Mouse (Mus musculus) ES-E14 (cell line): ENCODE measurements around the gene 2410004P03Rik. TPM values are rescaled to one million over a fixed set of nuclear protein-coding genes. Genes with fewer than 3 reads are reported as not detected.

ENCODE experiments used
- DNase-seq: peaks from one replicate; pipeline ENCODE4 v3.0.0-alpha.2; 2013; ENCODE audit warnings: low read depth, low spot score
- H3K27ac ChIP-seq: 2 replicates; pipeline ENCODE4 v1.5.1; 2012; ENCODE audit warnings: low read depth, mild to moderate bottlenecking, low read length, moderate library complexity, mixed read lengths; ENCODE audit not compliant: poor library complexity, insufficient read depth, severe bottlenecking
- H3K36me3 ChIP-seq: 2 replicates; pipeline ENCODE4 v1.6.1; 2012; ENCODE audit warnings: mild to moderate bottlenecking, low read length, moderate library complexity, mixed read lengths; ENCODE audit not compliant: control insufficient read depth, poor library complexity, insufficient read depth, severe bottlenecking
- H3K4me1 ChIP-seq, 2 experiments: fragments of 150-350 bp in 1 of 2; sonication (generic) in 1 of 2; 2 replicates each; pipeline ENCODE4 v1.6.1; 2012; ENCODE audit warnings: low read length in 2 of 2, mild to moderate bottlenecking in 1 of 2, mixed read lengths in 1 of 2; ENCODE audit not compliant: control insufficient read depth in 2 of 2, insufficient read depth in 2 of 2, poor library complexity in 1 of 2
- H3K4me3 ChIP-seq, 2 experiments: fragments of 150-350 bp in 1 of 2; sonication (generic) in 1 of 2; 2 replicates each; pipeline ENCODE4 v1.5.1; 2012; ENCODE audit warnings: low read length in 2 of 2, low read depth in 1 of 2, mild to moderate bottlenecking in 1 of 2, mixed read lengths in 1 of 2; ENCODE audit not compliant: insufficient read depth in 1 of 2, poor library complexity in 1 of 2, severe bottlenecking in 1 of 2
- H3K9ac ChIP-seq: 2 replicates; pipeline ENCODE4 v1.6.1; 2012; ENCODE audit warnings: low read depth, mild to moderate bottlenecking, low read length, mixed read lengths; ENCODE audit not compliant: poor library complexity, insufficient read depth, severe bottlenecking
- H3K9me3 ChIP-seq: fragments of 150-350 bp; sonication (generic); 2 replicates; pipeline ENCODE4 v1.6.1; 2012; ENCODE audit warnings: low read depth, mild to moderate bottlenecking, low read length; ENCODE audit not compliant: control insufficient read depth, insufficient read depth
- CHD2 ChIP-seq: IDR thresholded peaks from 2 replicates; pipeline ENCODE4 v1.6.1; 2014; ENCODE audit warnings: mild to moderate bottlenecking, low read depth, low read length, inconsistent platforms
- HCFC1 ChIP-seq: IDR thresholded peaks from 2 replicates; pipeline ENCODE4 v1.6.1; 2012; ENCODE audit warnings: low read length, inconsistent platforms, borderline replicate concordance; ENCODE audit not compliant: insufficient read depth
- MAFK ChIP-seq: IDR thresholded peaks from 2 replicates; pipeline ENCODE4 v1.6.1; 2014; ENCODE audit warnings: mild to moderate bottlenecking, low read depth, low read length, inconsistent platforms; ENCODE audit not compliant: insufficient read depth
- ZC3H11A ChIP-seq: IDR thresholded peaks from 2 replicates; pipeline ENCODE4 v1.6.1; 2012; ENCODE audit warnings: low read depth, mild to moderate bottlenecking, inconsistent platforms, low read length, borderline replicate concordance
- ZNF384 ChIP-seq: IDR thresholded peaks from 2 replicates; pipeline ENCODE4 v1.6.1; 2012; ENCODE audit warnings: low read depth, low read length, inconsistent platforms
- in situ Hi-C, 2 experiments: fragments of 600-800 bp; cut with MboI; formaldehyde crosslinking; loops; one replicate each; pipeline ENCODE4 v1.15.1; 2025; ENCODE audit warnings: low sequenced_read_pairs in 2 of 2, inconsistent platforms in 1 of 2; ENCODE audit not compliant: unreplicated experiment in 2 of 2
- total RNA-seq: library from RNA; depleted of rRNA; stranded (reverse); fragments of 300-350 nt; gene quantifications from 2 replicates; pipeline ENCODE4 v1.2.3, GENCODE M21; 2012

2410004P03Rik gene
- total RNA-seq, 1 experiment, result 0.40 TPM

GRCm38 (mm10) chr12:16996886-16997462, 14.6 kb downstream of the 2410004P03Rik start:
- Histone ChIP-seq H3K4me3 (no peak overlapping the region), H3K9me3 (no peaks in the 10 kb centered on the region), H3K36me3 (peaks cover 9% of the 10 kb centered on the region), H3K4me1 (peaks cover 5 to 23% of the 10 kb centered on the region in 2 experiments; a peak in 3 of 4 replicates), H3K27ac (no peak overlapping the region), H3K9ac (no peak overlapping the region)
- in situ Hi-C loops, result no loop called here
- DNase-seq, result no peak
- TF ChIP-seq HCFC1 (no peak), CHD2 (no peak), ZNF384 (no peak), MAFK (no peak), ZC3H11A (no peak)

- H3K4me3 ChIP-seq, result no peak overlapping the region
- H3K4me1 ChIP-seq, result peaks cover 4 to 20% of the 10 kb centered on the region in 2 experiments; a peak in 3 of 4 replicates
- in situ Hi-C loops, result no loop called here
- DNase-seq, result no peak
- no peaks in the 10 kb centered on the region for H3K9me3 ChIP-seq
- TF ChIP-seq CHD2, result no peak
- no peak for TF ChIP-seq ZC3H11A
- TF ChIP-seq HCFC1, result no peak
- TF ChIP-seq MAFK, result no peak
- no peak for TF ChIP-seq ZNF384
- H3K27ac ChIP-seq, result no peak overlapping the region
- peaks cover 9% of the 10 kb centered on the region for H3K36me3 ChIP-seq
- H3K9ac ChIP-seq, result no peak overlapping the region
These were observed 15.2 kb downstream of the 2410004P03Rik start for GRCm38 (mm10) chr12:16996281-16996680.

- Histone ChIP-seq H3K27ac (no peak overlapping the region), H3K9me3 (no peaks in the 10 kb centered on the region), H3K4me3 (no peak overlapping the region), H3K9ac (no peak overlapping the region), H3K36me3 (peaks cover 10% of the 10 kb centered on the region), H3K4me1 (peaks cover 4 to 15% of the 10 kb centered on the region in 2 experiments; a peak in 3 of 4 replicates)
- in situ Hi-C loops, result no loop called here
- no peak for DNase-seq
- TF ChIP-seq HCFC1 (no peak), MAFK (no peak), ZC3H11A (no peak), ZNF384 (no peak), CHD2 (no peak)
These were observed 17.2 kb downstream of the 2410004P03Rik start for GRCm38 (mm10) chr12:16994291-16994690.

DNA sequence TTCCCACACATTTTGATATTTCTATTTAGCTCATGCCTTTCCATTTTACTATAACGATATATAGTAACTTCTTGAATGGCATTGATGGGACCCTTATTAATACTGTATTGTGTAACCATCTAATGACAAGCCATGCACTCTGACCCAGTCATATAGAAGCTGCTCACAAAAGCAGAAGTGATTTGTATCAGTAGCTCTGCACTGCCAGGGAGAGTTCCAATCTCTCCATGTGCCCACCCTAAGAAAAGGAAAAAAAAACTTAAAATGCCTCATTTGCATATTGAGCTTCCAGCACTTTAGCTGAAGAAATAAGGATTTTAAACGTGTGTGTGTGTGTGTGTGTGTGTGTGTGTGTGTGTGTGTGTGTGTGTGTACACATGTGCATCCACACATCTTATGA, 19.2 kb downstream of the 2410004P03Rik start:
- Histone ChIP-seq H3K36me3 (peaks cover 11% of the 10 kb centered on the region), H3K27ac (no peak overlapping the region), H3K9ac (no peak overlapping the region), H3K9me3 (no peaks in the 10 kb centered on the region), H3K4me1 (no peaks in the 10 kb centered on the region), H3K4me3 (no peak overlapping the region)
- no peak for TF ChIP-seq MAFK
- no peak for TF ChIP-seq ZNF384
- TF ChIP-seq HCFC1, result no peak
- TF ChIP-seq CHD2, result no peak
- no peak for TF ChIP-seq ZC3H11A
- in situ Hi-C loops, result no loop called here
- DNase-seq, result no peak

DNA sequence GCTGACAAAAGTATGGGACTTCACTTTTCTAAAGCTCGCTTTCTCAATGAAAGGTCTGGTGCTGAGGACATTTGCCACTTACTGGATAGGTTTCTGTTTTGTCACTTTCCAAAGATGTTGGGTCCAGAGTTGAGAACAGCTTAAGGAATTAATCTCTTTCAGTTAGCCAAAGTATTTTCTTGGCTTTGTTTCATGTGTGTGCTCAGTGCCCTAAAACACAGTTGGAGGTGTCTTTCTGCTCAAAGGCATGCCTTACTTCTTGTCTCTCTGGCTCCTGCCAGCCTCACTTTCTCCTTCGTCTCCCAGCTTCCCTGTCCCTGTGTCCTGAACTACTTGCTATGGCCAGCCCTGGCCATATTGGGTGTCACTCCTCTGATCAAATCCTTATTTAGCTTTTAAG, 20.2 kb downstream of the 2410004P03Rik start:
- H3K9me3 ChIP-seq, result no peaks in the 10 kb centered on the region
- H3K4me1 ChIP-seq, result no peaks in the 10 kb centered on the region
- no peak overlapping the region for H3K4me3 ChIP-seq
- in situ Hi-C loops, result no loop called here
- TF ChIP-seq ZC3H11A (no peak), ZNF384 (no peak), MAFK (no peak)
- peaks cover 10% of the 10 kb centered on the region for H3K36me3 ChIP-seq
- no peak overlapping the region for H3K9ac ChIP-seq
- DNase-seq, result no peak
- no peak overlapping the region for H3K27ac ChIP-seq
